Mouse (Mus musculus) urinary bladder, postnatal 10 days (tissue): ENCODE measurements around the gene Etfrf1.

Experiments used
- DNase-seq: peaks from one replicate; pipeline ENCODE4 v3.0.0; 2022; ENCODE audit warnings: low spot score

Etfrf1 gene

DNA sequence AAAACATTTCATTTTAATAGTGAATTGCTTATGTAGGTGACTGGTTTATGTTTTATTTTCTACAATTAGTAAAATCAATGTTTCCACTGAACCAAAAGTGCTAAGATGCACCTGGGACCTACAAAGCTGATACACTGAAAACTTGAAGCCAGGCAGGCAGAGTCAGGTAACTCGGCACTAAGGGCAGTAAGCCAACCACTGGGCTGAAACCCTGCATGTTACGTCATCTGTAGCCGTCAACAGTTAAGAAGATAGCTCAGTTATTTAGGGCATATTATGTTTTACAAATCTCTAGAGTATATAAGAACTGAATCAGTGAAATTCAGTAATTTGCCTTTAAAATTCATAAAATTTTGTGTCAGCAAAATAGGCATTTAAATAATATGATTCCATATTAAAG is 15.4 kb downstream of the Etfrf1 start:
- no peak for DNase-seq

DNA sequence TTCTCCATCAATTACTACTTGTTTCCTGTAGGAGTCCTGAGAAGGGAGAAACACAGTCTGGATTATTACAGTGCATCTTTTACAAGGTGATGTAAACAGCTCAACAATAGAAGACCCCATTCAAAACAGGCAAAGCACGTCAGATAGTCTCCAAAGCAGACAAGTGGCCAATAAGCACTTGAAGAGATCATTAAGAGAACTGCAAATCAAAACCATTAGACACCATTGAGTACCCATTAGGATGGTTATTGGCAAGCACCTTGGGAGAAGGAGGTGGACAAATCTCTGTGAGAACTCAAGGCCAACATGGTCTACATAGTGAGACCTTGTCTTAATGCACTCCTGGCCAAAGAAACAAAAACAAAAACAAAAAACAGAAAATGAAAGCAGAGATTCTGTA is 23.5 kb downstream of the Etfrf1 start:
- no peak for DNase-seq

DNA sequence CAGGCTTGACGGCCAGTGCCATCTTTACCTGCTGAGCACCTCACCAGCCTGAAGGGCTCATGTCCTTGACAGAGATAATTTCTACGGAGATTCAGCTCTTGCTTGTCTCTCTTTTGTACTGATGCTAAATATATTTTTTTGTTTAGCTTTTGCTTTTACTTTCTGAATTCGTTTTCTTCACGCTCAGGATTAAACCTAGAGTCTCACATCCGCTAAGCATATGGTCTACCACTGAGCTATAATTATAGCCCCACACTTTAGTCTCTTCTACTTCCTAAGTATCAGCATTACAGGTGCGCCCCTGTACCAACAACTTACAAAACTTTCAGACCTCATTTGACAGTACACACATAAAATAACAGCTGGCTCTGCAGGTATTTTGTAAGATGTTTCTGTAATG is 24.4 kb downstream of the Etfrf1 start:
- DNase-seq = no peak

DNA sequence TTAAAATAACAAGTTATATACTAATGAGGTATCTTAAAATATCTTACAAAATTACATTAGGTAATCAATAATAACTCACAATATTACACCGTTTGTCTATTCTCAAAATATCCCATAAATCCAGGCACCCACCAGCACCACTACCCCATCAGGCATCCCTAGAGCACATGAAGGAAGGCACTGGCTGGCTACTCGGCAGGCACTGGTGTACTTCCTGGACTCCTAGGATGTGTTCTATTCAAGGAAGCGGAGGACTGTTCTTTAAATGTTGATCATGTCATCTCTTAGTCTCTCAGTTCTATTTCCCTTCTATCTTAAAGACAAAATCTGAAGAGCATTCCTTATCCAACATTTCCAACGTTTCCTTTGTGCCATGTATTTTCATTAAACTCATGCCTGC is 26.2 kb downstream of the Etfrf1 start:
- DNase-seq = no peak

DNA sequence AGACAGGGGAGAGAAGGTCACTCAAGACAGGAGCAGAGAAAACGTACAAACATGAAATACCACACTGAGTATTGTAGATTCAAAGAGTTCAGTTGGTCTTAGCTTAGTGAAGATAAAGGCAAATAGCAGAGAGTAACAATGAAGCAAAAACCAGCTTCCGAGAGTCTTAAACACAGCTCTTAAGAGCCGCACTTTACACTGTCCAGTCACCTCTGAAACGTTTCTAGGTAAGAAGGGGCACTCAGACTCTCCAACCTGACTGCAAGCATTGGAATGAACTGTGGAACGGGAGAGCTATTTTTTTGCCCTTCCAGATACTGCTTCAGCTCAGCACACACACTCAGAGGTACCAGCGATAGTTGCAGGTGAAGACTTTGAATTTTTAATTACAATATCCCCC is 29.4 kb downstream of the Etfrf1 start:
- DNase-seq = no peak

DNA sequence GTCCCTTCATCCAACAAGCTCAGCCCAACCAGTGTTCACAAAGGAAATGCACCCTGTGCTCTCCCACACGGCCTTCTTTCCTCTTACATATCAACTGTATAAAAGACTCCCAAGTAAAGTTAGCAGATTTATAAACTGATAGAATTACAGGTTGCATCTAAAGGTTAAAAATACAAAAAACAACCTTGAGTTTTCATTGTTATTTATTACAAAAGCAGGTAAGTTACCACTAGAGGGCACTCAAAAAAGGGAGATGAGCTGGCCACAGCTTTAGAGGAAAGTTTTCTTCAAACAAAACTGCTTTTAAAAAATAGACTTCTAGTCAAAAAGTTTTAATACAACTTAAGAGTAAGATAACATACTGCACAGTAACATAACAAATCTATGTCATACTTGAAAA is 31.6 kb downstream of the Etfrf1 start:
- DNase-seq = no peak

DNA sequence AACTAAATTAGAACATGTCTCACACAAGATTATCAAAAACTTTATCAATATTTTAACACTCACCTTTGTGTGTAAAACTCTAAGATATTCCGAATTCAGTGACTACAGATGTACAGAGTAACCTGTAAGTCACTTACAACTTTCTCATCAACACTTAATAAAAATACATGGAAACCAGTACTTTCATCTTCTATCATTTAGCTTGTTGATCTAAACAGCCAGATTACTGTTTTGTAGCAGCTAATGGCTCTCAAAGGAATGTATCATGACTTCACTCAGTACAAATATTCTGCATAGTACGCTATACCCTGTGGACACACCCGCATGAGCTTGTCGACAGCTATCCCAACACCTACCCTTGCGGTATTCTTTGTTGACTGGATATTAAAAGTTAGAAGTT is 35.9 kb downstream of the Etfrf1 start:
- no peak for DNase-seq

DNA sequence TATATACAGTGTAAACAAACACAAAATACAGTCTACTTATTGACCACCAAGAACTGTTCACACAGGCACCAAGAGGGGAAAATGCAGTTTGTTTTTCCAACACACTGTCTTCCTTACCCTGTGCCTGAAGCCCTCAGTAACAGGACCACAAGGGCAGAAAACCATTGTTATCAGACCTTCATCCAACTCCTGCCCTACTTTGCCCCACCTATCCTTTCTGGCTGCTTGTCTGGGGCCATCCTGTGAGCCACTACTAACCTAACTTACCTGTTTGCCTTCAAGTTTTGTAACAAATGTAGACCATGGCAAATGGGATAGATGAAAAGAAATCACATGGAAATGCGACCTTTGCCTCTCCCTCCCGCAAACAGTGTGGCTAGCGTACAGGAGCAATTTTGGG is 37.0 kb downstream of the Etfrf1 start:
- DNase-seq = no peak

DNA sequence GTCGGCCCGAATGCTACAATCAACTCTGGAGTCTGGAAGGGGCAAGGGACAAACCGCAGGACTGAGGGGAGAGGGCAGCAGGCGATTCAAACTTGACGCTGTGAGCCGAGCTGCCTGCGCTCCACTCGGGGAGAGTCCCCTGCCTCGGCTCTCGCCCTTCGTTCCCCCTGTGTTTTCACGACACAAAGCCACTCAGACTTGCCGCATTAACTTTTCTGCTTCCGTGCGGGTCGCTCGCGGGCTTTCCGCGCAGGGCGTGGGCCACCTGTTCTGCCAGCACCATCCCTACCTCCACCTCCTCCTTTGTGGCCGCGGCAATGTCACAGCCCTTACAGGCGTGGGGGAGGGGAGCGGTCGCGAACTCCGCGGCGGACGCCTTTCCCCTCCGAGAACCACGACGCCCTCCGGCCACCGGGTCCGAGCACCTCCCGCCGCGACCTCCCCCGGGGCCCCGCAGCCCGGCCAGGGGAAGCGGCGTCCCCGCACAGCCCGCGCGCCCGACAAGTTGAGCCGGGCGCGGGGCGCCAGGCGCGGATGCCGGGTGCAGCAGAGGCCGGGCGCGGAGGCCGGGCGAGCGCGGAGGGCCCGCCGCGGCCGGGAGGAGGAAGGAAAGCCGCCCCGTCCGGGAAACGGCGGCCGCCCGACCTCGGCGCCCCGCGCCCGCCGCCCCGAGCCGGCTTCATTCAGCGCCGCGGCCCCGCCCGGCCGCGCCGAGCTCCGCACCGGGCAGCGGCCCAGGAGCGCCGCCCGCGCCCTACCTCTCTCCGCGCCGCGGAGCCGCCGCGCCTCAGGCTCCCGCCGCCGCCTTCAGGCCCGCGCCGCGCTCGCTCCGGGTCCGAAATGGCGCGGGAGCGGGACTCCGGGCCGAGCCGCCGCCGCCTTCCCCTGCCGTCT is 38.6 kb downstream of the Etfrf1 start:
- no peak for DNase-seq

DNA sequence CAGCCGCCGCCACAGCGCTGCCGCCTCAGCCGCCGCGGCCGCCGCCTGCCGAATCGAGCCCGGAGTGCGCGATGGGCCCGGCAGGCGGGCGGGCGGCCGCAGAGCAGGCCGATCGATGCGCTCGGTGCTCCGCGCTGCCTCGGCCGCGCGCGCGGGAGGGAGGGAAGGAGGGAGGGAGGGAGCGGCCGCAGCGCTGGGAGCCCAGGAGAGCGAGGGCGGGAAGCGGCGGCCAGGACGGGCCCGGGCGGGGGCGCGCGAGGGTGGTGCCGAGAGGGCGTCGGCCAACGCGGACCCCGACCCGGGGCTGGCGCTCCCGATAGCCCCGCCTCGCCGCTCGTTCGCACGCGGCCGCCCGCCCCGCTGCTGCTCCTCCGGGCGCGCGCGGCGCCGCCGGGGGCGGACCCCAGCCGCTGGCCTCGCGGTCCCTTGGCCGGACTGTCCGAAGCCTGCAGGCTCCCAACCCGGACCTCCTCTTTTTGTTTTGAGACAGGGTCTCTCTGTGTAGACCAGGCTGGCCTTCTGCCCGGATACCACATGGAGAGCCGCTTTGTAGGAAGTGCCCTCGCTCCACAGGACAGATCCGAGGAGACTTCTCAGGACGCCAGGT is 39.4 kb downstream of the Etfrf1 start, which contains the start of gene Kras:
Gene Kras, minus strand, starts transcription at position 55 of the 607 bp plus-strand sequence.
- peak; percentile 57 for DNase-seq

DNA sequence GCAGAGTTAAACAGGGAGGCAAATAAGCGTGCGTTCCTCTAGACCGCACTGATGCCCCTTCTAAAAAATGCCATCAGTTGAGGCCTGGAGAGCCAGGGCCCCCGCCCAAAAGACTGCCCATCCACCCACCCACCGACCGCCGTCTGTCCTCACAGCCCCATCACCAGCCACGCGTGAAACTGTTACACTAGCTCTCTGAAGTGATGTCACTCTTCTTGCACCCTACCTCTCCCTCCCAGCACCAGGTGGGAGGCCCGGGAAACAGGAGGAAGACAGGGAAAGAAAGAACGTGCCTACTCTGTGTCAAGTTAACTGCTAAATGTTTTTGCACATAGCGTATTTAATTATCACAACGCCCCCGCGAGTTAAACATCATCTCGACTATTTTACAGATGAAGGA is 39.9 kb downstream of the Etfrf1 start:
- DNase-seq = no peak

DNA sequence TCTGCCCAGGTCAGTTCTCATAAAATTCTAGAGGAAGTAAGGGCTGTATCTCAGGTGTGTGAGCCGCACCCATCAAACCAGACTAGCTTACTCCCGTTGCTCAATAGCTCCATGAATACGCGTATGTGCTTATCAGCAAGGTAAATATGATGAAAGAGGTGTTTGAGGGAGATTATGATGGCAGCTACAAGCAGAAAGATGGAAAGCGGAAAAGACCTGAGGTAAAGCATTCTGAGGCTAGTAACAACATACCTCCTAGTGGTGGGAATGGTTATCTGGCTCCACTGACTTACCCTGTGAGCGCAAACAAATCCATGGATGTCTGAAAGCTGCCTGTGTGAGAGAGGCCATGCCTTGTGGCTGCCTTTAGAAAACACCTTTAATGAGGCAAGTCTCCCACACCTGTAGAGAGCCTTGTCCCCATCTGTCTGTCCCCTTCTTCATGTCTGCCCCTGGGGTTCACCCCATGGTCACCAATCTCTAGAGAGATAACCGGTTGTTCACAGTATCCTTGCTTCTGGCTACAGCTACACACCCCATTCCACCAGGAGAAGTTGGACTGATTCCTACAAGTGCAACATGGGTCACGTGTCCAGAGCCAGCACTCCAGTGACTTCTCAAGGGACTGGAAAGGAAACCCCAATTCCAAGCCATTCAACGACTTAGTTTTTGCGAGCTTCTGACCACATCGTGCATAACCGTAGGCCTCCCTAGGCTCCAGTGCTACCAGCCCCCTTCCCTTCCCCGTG is 45.2 kb downstream of the Etfrf1 start:
- DNase-seq = no peak

DNA sequence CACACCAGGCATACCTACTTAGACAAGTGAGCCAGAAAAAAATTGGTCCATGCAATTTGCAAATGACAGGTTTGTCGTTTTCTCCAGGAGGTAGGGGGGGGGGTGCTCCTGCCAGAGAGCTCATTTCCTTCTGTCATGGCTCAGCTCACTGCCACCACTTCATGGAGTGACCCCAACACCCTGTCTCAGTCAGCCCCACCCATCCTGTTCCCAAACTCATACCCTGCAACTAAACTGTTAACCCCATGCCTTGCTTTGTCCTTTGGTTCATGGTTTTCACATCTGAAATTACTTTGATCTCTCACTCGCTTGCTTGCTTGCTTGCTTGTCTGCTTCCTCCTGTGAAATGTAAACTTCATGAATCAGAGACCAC is 45.8 kb downstream of the Etfrf1 start:
- DNase-seq = no peak

DNA sequence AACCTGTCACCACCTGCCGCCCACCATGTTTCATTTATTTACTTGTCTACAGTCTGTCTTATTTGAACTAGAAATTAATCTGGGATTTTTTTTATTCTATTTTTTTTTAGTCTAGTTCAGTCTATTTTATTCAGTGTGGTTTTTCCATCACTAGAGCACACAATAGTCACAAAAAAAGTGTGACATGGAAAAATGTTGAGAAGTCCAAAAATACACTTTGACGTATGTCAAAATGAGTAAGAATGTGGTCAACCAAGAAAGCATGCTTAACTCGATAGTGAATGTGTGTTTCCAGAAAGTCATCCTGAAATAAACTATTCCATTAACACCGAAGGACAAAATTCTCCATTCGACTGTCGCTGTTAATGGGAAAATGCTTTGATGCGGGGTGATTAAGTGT is 51.4 kb downstream of the Etfrf1 start:
- DNase-seq = no peak
